Comparison of ENCODE assay signal across 8 mouse cellular contexts in genomic region chr7:73596415-73596814, GRCm38 (mm10). TPM values are rescaled to one million over a fixed set of nuclear protein-coding genes. Genes with fewer than 3 reads are reported as not detected.
DNase-seq lines count a peak whose midpoint lies in the region; ATAC-seq and TF ChIP-seq lines count a peak whose summit lies in the region.

No protein-coding gene starts in this region.

- dilution Hi-C loops in CH12.LX (cut with MboI; ENCODE audit: extremely low pct_ligation_motif_present, extremely low pct_unique_long_range_greater_than_20kb, low sequenced_read_pairs) = no loop called here

- intact Hi-C loops in heart, postnatal 36 days (cut with DNase I) = no loop called here

- TF ChIP-seq CTCF in CH12.LX (conservative IDR thresholded peaks at IDR 0.05 in 1 of 2, IDR thresholded peaks at IDR 0.05 in 1 of 2; ENCODE audit: low read depth in 2 of 2, low read length in 2 of 2) = no peak

- no peaks in the 10 kb centered on the region for H3K27me3 ChIP-seq in heart, embryonic 14.5 days (ENCODE audit: control insufficient read depth, insufficient read depth, low read length)
- no peaks in the 10 kb centered on the region for H3K27me3 ChIP-seq in CH12.LX (replicated peaks)
- H3K27me3 ChIP-seq in heart, embryonic 16.5 days (ENCODE audit: control insufficient read depth, insufficient read depth, low read length) = no peaks in the 10 kb centered on the region

- no peak for ATAC-seq in heart, embryonic 14.5 days (ENCODE audit: insufficient number of reproducible peaks, insufficient read depth, low FRiP score, low read depth)
- no peak for ATAC-seq in heart, embryonic 16.5 days (replicated peaks; ENCODE audit: extremely low read depth, insufficient read depth, low FRiP score)
- 0 out of 2 replicates have a peak, but pooled peaks have one; percentile 1 for ATAC-seq in megakaryocyte progenitor cell, adult 5-6 weeks (replicated peaks; ENCODE audit: poor library complexity)

- 41% methylated on average over 2 of the region's 2 CpGs for WGBS in heart, embryonic 14.5 days
- 40% methylated on average over 2 of the region's 2 CpGs for WGBS in heart, embryonic 16.5 days

- no peaks in the 10 kb centered on the region for H3K79me2 ChIP-seq in CH12.LX (replicated peaks; ENCODE audit: control insufficient read depth, extremely low read depth, insufficient read depth, poor library complexity, severe bottlenecking)

- no peaks in the 10 kb centered on the region for H3K36me3 ChIP-seq in heart, embryonic 14.5 days (ENCODE audit: control insufficient read depth, insufficient read depth, low read length)
- no peaks in the 10 kb centered on the region for H3K36me3 ChIP-seq in CH12.LX (replicated peaks in 1 of 2; ENCODE audit: control insufficient read depth in 1 of 2, insufficient read depth in 1 of 2, low read length in 1 of 2)
- no peaks in the 10 kb centered on the region for H3K36me3 ChIP-seq in heart, embryonic 16.5 days (ENCODE audit: control insufficient read depth, insufficient read depth)

- no peak for TF ChIP-seq RAD21 in CH12.LX (IDR thresholded peaks at IDR 0.05; ENCODE audit: low read depth, low read length)

- H3K27ac ChIP-seq in heart, embryonic 14.5 days (replicated peaks in 1 of 2; ENCODE audit: control insufficient read depth in 1 of 2, insufficient read depth in 1 of 2, low read depth in 2 of 2, low read length in 2 of 2) = peak overlapping the region; percentile 95 to 99
- H3K27ac ChIP-seq in CH12.LX (ENCODE audit: insufficient read depth, low read depth) = peak overlapping the region; percentile 98
- H3K27ac ChIP-seq in heart, embryonic 16.5 days (ENCODE audit: low read length) = peak overlapping the region; percentile 99

- peak overlapping the region; percentile 68 for H3K4me2 ChIP-seq in heart, embryonic 14.5 days (ENCODE audit: low read length)
- H3K4me2 ChIP-seq in CH12.LX (ENCODE audit: insufficient read depth, low read depth, poor library complexity, severe bottlenecking) = peak overlapping the region; percentile 82
- H3K4me2 ChIP-seq in heart, embryonic 16.5 days (ENCODE audit: low read depth, low read length) = peak overlapping the region; percentile 75

- peak overlapping the region in 1 of 2 experiments; percentile 31; a peak in 1 of 4 replicates for H3K4me3 ChIP-seq in heart, embryonic 14.5 days (ENCODE audit: control insufficient read depth in 1 of 2, insufficient read depth in 1 of 2, low read depth in 1 of 2, low read length in 2 of 2)
- H3K4me3 ChIP-seq in CH12.LX (replicated peaks in 1 of 3; ENCODE audit: low read depth in 2 of 3, low read length in 2 of 3, poor library complexity in 1 of 3) = peak overlapping the region in 2 of 3 experiments; percentile 12 to 29
- H3K4me3 ChIP-seq in heart, embryonic 16.5 days (ENCODE audit: low read length) = no peak overlapping the region

- no peak for TF ChIP-seq POLR2A in CH12.LX (IDR thresholded peaks at IDR 0.05; ENCODE audit: low read depth, low read length)

- no peak for DNase-seq in heart, postnatal 36 days
- DNase-seq in CH12.LX (ENCODE audit: extremely low read depth) = no peak
- DNase-seq in embryo, embryonic 10.5 days (ENCODE audit: low spot score) = no peak
- DNase-seq in right cerebral cortex, postnatal 4 days = no peak
- no peak for DNase-seq in right cerebral cortex, postnatal 25 days

- TF ChIP-seq EP300 in CH12.LX (IDR thresholded peaks at IDR 0.05; ENCODE audit: low read length) = no peak

- in situ Hi-C loops in CH12.LX (cut with MboI; ENCODE audit: low pct_ligation_motif_present, low pct_unique_long_range_greater_than_20kb, low sequenced_read_pairs) = no loop called here

- peak overlapping the region; percentile 71 for H3K9ac ChIP-seq in heart, embryonic 14.5 days (ENCODE audit: low read length)
- H3K9ac ChIP-seq in CH12.LX (ENCODE audit: insufficient read depth, low read depth) = peak overlapping the region; percentile 81
- peak overlapping the region; percentile 75 for H3K9ac ChIP-seq in heart, embryonic 16.5 days (ENCODE audit: low read length)

- H3K9me3 ChIP-seq in heart, embryonic 14.5 days (ENCODE audit: control insufficient read depth, low read length) = no peaks in the 10 kb centered on the region
- no peaks in the 10 kb centered on the region for H3K9me3 ChIP-seq in CH12.LX (replicated peaks; ENCODE audit: low read length)
- H3K9me3 ChIP-seq in heart, embryonic 16.5 days (replicated peaks; ENCODE audit: control insufficient read depth, low read length) = peaks cover 5% of the 10 kb centered on the region; the same call in 1 of the 2 replicates

- peaks cover 17 to 35% of the 10 kb centered on the region in 2 experiments for H3K4me1 ChIP-seq in heart, embryonic 14.5 days (ENCODE audit: control insufficient read depth in 2 of 2, insufficient read depth in 2 of 2, low read length in 2 of 2)
- H3K4me1 ChIP-seq in CH12.LX (ENCODE audit: control insufficient read depth in 1 of 2, insufficient read depth in 2 of 2) = peaks cover 14 to 37% of the 10 kb centered on the region in 2 experiments
- peaks cover 29% of the 10 kb centered on the region for H3K4me1 ChIP-seq in heart, embryonic 16.5 days (ENCODE audit: control insufficient read depth, insufficient read depth, low read length)

TF ChIP-seq in CH12.LX, 34 proteins besides CTCF, POLR2A, EP300 and RAD21:
- TF ChIP-seq ELF1 (IDR thresholded peaks at IDR 0.05; ENCODE audit: low read depth, low read length) (no peak), TCF12 (IDR thresholded peaks at IDR 0.05; ENCODE audit: low read depth, low read length) (peak; percentile 39; the same call in 1 of the 2 replicates), BHLHE40 (IDR thresholded peaks at IDR 0.05; ENCODE audit: low read depth, low read length) (no peak), SIN3A (IDR thresholded peaks at IDR 0.05; ENCODE audit: low read length) (peak; percentile 10; the same call in 1 of the 2 replicates), MEF2A (IDR thresholded peaks at IDR 0.05; ENCODE audit: borderline replicate concordance, low read depth, low read length) (peak; percentile 38; the same call in 1 of the 2 replicates), TBP (conservative IDR thresholded peaks at IDR 0.05; ENCODE audit: low read depth, low read length) (0 out of 2 replicates have a peak, but pooled peaks have one; percentile 23)

RNA-seq across cellular contexts. Expression of gene Chd2, which starts 54.8 kb away (rescaled TPM):
- 46.9 and 53.0 TPM in 2 replicates for polyA plus RNA-seq in heart, embryonic 14.5 days (2014; fragmentation: Nextera tagmentation; extraction: Ambion mirVana)
- 10 to 100 TPM; 49.0 to 52.1 TPM for total RNA-seq in heart, postnatal 36 days (2021)
- total RNA-seq in CH12.LX (2012; rRNA removed) (21.4 and 30.9 TPM in 2 replicates), CH12.LX (2014; rRNA removed) (18.2 and 23.2 TPM in 2 replicates)
- polyA plus RNA-seq in CH12.LX (2012; ENCODE audit: insufficient read length, low read depth) = 39.3 and 42.8 TPM in 2 replicates
- 33.1 and 36.5 TPM in 2 replicates for polyA plus RNA-seq in heart, embryonic 16.5 days (2015; fragmentation: Nextera tagmentation; extraction: Ambion mirVana)
- 46.8 and 54.3 TPM in 2 replicates for total RNA-seq in megakaryocyte progenitor cell, adult 5-6 weeks (2015)
- 82.2 and 117 TPM in 2 replicates for total RNA-seq in megakaryocyte progenitor cell, adult 5-6 weeks (2017)
